Mouse (Mus musculus): ENCODE data around the gene Gna13.

Gna13 gene

DNA sequence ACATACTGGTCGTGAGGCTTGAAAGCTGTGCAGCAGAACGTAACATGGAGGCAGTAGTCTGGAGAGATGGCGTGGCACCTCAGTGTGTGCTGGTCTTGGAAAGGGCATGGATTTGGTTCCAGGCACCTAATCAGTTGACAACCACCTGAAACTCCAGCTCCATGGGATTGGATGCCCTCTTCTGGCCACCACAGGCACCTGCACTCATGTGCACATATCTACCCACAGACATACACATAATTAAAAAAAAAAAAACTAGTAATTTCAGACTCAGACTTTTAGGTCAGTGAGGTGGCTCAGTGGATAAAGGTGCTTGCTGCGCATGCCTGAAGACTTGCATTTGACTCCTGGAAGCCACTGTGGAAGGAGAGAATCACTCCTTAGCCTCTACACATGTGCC, 59.6 kb downstream of the Gna13 start:
- no peak for DNase-seq (ENCODE audit: low spot score)

GRCm38 (mm10) chr11:109423294-109423693, 60.7 kb downstream of the Gna13 start:
- DNase-seq (ENCODE audit: low spot score): no peak

DNA sequence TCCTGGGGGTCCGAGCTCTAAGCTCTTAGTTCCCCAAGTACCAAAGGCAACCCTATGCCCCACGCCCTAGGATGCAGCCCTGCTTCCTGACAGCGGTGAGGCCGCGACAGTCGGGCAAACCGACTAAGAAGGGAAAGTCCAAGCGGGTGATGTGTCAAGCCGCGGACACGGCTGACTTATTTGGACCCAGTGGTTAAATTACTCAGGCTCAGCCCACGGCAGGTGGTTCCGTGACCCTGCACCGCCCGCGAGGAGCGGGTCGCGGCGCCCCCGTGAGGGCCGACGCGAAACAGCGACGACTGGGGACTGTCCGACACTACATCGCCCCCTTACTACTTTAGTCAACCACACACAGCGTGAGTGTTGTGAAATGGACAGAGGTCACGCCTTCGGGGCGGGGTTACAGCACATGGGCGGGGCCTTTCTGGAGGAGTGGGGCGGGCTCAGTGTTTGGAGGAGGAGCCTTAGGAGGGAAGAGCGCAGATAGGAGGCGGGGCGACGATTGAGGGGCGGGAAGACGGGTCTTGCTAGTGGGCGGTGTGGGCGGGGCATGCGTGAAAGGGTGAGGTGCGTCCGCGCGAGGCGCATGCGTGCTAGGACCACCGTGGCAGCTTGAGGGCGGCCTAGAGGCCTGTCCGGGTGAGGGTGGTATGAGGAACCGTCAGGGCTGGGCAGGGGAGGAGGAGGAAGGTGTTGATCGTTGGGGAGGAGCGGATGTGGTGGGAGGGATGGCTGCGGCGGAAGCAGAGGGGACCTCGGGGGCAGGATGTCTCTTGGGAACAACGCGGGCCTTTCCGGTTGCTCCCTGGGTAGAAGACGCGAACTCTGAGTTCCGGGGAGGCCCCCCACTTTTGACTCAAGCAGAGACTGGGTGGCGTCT, 63.0 kb downstream of the Gna13 start, which contains the start of gene Amz2:
Gene Amz2 (plus strand): TSS at position 555 of the 880 bp plus-strand sequence.
- peak; percentile 100 for DNase-seq (ENCODE audit: low spot score)

- DNase-seq (ENCODE audit: low spot score): no peak
Observed at GRCm38 (mm10) chr11:109426272-109426586, 63.6 kb downstream of the Gna13 start.

DNA sequence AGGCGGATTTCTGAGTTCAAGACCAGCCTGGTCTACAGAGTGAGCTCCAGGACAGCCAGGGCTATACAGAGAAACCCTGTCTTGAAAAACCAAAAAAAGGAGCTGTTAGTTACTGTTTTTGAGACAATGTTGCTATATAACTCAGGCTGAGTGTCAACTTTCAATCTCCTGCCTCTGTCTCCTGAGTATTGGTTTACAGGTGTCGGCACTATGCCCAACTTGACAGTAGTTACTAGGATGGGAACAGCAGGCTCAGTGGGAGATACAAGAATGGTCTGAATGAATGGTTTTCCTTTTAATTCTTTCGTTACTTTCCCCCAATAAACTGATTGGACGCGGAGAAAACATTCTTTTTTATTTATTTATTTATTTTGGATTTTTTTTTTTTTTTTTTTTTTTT, 64.7 kb downstream of the Gna13 start:
- DNase-seq (ENCODE audit: low spot score): no peak

DNA sequence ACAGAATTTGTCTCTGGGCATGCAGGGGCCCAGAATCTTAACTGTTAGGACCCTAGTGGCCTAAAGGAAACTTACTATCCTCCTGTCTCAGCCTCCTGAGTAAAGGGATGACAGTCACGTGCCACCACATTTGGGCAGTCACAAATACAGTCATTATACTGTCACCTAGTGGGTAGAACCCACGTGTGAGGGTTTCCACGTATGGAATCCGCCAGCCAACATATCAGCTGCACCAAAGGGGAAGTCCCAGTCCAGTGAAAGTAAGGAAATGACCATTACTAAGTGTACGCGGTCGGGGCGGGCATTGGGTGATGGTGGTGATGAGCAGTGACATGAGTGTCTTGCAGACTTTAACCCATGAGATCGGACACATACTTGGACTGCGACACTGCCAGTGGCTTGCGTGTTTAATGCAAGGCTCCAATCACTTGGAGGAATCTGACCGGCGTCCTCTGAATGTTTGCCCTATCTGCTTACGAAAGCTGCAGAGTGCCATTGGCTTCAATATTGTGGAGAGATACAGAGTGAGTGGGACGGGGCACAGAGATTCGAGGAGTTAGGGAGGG, 71.7 kb downstream of the Gna13 start:
- no peak for DNase-seq (ENCODE audit: low spot score)

- no peak for DNase-seq (ENCODE audit: low spot score)
Observed at GRCm38 (mm10) chr11:109436889-109437288, 74.3 kb downstream of the Gna13 start.

- DNase-seq (ENCODE audit: low spot score): no peak
Observed at GRCm38 (mm10) chr11:109439209-109439608, 76.6 kb downstream of the Gna13 start.

GRCm38 (mm10) chr11:109439829-109440340, 77.3 kb downstream of the Gna13 start:
- DNase-seq (ENCODE audit: low spot score): peak; percentile 43

DNA sequence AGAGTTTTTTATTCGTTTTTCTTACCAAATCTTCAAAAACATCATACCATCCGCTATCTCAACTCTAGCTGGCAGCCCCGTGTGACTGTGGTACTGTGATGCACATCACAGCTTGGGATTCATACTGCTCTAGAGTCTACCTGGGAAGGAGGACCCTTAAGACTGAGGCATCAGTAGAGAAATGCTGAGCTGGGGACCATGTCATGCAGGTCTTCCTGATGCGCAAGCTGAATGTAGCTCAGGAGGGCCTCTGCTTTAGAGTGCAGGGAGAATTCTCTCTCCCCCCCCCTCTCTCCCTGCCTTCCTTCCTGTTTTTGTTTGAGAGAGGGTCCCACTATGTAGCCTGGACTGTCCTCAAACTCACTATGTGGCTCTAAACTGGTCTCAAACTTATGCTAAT, 78.0 kb downstream of the Gna13 start:
- no peak for DNase-seq (ENCODE audit: low spot score)

DNA sequence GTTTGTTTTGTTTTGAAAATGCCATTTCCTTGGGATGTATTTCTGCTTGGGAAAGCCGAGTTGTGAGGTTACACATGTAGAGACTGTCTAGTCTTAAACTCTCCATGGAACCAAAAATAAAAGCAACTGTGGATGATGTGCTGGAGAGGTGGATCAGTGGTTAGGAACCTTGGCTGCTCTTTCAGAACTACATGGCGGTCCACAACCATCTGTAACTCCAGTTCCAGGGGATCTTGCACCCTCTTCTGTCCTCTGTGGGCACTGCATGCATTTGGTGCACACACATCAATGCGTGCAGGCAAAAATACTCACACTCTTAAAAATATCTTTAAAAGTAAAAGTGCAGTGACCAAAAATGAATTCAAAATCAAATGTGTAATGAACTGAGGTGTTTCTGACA, 78.5 kb downstream of the Gna13 start:
- DNase-seq (ENCODE audit: low spot score): peak; percentile 53

DNA sequence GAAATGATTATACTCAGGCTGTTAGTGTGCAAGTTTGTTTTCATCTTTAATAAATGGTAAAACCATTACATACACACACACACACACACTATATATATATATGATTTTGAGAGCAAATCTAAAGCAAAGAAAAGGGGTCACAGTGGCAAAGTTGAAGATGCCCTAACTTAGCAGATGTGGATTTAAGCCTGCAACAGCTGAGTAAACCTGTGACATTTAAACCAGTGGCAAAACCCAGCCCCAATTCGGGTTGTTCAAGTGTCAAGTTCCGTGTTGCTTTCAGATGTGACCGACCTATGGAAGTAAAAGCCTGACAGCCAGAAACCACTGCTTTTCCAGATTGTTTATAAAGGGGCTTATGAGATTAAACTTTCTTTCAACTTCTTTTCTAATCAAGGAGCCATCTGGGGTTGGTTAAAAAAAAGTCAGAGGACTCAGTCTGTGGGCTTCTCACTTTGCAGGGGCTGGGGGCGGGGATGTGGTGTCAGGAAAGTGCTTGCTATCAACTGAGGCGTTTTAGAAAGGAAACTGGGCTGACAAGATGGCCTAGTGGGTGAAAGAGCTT, 79.6 kb downstream of the Gna13 start:
- DNase-seq (ENCODE audit: low spot score): no peak

DNA sequence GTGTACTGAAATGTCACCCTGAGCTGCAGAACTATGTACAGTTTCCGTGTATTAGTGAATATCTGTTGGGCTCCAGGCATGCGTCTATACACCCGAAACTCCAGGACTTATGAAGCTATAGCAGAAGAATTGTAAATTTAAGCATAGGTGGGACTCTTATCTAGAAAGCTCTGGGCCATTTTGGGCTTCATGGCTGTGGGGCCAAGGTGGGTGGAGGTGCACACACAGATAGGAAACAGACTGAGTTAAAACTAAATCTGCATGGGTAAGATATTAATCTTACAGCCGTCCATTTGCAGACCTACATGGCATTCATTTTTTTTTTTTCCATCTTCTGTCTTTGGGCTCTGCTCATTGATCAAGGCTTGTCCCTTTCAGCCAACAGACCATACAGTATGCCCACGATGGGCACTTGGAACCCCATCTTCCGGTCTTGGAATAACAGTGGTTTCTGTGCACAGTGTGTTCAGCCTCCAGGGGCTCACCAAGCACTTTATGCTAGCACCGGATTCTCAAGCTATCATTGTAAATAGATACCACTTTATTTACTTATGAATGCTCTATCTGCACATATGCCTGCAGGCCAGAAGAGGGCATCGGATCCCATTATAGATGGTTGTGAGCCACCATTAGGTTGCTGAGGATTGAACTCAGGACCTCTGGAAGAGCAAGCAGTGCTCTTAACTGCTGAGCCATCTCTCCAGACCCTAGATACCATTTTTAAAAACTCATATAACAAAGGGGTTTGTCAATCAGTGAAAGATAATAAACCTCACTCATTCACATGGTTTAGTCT, 81.0 kb downstream of the Gna13 start:
- no peak for DNase-seq (ENCODE audit: low spot score)

- DNase-seq (ENCODE audit: low spot score): no peak
Observed at GRCm38 (mm10) chr11:109444600-109444999, 82.0 kb downstream of the Gna13 start.

- DNase-seq (ENCODE audit: low spot score): peak; percentile 72
Observed at GRCm38 (mm10) chr11:109445438-109446035, 82.9 kb downstream of the Gna13 start.
